Mouse (Mus musculus) MEL (cell line): Measurements from ENCODE around the gene Maff. TPM values are rescaled to one million over a fixed set of nuclear protein-coding genes. Genes with fewer than 3 reads are reported as not detected.

Source experiments
- DNase-seq: peaks from one replicate; pipeline ENCODE4 v3.0.0; 2011; ENCODE audit warnings: low read depth, low spot score
- H3K27ac ChIP-seq: 2 replicates; pipeline ENCODE4 v1.5.1; 2012; ENCODE audit warnings: low read depth, mild to moderate bottlenecking, control low read depth, low read length, moderate library complexity; ENCODE audit not compliant: control insufficient read depth
- H3K27me3 ChIP-seq, 2 experiments: fragments of 150-350 bp in 1 of 2; sonication (generic) in 1 of 2; 2 replicates each; pipeline ENCODE4 v1.6.1; 2012; ENCODE audit warnings: low read length in 2 of 2, mild to moderate bottlenecking in 2 of 2, improper control_type of control experiment in 1 of 2, moderate library complexity in 1 of 2; ENCODE audit not compliant: insufficient read depth in 2 of 2, control insufficient read depth in 1 of 2
- H3K36me3 ChIP-seq, 2 experiments: 2 replicates each; pipeline ENCODE4 v1.6.1; 2012 to 2014; ENCODE audit warnings: low read length in 2 of 2, improper control_type of control experiment in 1 of 2, inconsistent platforms in 1 of 2, mild to moderate bottlenecking in 1 of 2; ENCODE audit not compliant: insufficient read depth in 2 of 2, control insufficient read depth in 1 of 2
- H3K4me1 ChIP-seq, 2 experiments: fragments of 150-350 bp in 1 of 2; sonication (generic) in 1 of 2; 2 replicates each; pipeline ENCODE4 v1.6.1; 2012; ENCODE audit warnings: low read length in 2 of 2, improper control_type of control experiment in 1 of 2, mild to moderate bottlenecking in 1 of 2; ENCODE audit not compliant: insufficient read depth in 2 of 2, control insufficient read depth in 1 of 2
- H3K4me3 ChIP-seq, 2 experiments: fragments of 150-350 bp in 1 of 2; sonication (generic) in 1 of 2; 2 replicates each; pipeline ENCODE4 v1.5.1; 2012; ENCODE audit warnings: low read depth in 2 of 2, low read length in 2 of 2, mild to moderate bottlenecking in 2 of 2, moderate library complexity in 2 of 2, control low read depth in 1 of 2, improper control_type of control experiment in 1 of 2; ENCODE audit not compliant: control insufficient read depth in 1 of 2, insufficient read depth in 1 of 2
- H3K79me2 ChIP-seq: 2 replicates; pipeline ENCODE4 v1.6.1; 2012; ENCODE audit warnings: mild to moderate bottlenecking, low read length, moderate library complexity; ENCODE audit not compliant: control insufficient read depth, poor library complexity, insufficient read depth
- H3K9ac ChIP-seq: 2 replicates; pipeline ENCODE4 v1.6.1; 2012; ENCODE audit warnings: low read depth, mild to moderate bottlenecking, control low read depth, low read length, moderate library complexity; ENCODE audit not compliant: control insufficient read depth, poor library complexity, severe bottlenecking
- H3K9me3 ChIP-seq: fragments of 150-350 bp; sonication (generic); replicated peaks from 2 replicates; pipeline ENCODE4 v1.6.1; 2012; ENCODE audit warnings: mild to moderate bottlenecking, low read length, improper control_type of control experiment, moderate library complexity; ENCODE audit not compliant: insufficient read depth
- BHLHE40 ChIP-seq: IDR thresholded peaks from 2 replicates; pipeline ENCODE4 v1.6.1; 2012; ENCODE audit warnings: low read depth, mild to moderate bottlenecking, inconsistent platforms, low read length, improper control_type of control experiment, borderline replicate concordance
- CHD1 ChIP-seq: IDR thresholded peaks from 2 replicates; pipeline ENCODE4 v1.6.1; 2012; ENCODE audit warnings: low read depth, mild to moderate bottlenecking, inconsistent platforms, low read length, improper control_type of control experiment
- CHD2 ChIP-seq: IDR thresholded peaks from 2 replicates; pipeline ENCODE4 v1.6.1; 2011; ENCODE audit warnings: low read length, improper control_type of control experiment
- E2F4 ChIP-seq: IDR thresholded peaks from 2 replicates; pipeline ENCODE4 v1.6.1; 2011; ENCODE audit warnings: low read depth, low read length, improper control_type of control experiment, borderline replicate concordance
- ELF1 ChIP-seq: IDR thresholded peaks from 2 replicates; pipeline ENCODE4 v1.6.1; 2014; ENCODE audit warnings: low read depth, mild to moderate bottlenecking, inconsistent platforms, low read length, improper control_type of control experiment, moderate library complexity
- ETS1 ChIP-seq: IDR thresholded peaks from 2 replicates; pipeline ENCODE4 v1.6.1; 2012; ENCODE audit warnings: low read depth, mild to moderate bottlenecking, inconsistent platforms, low read length, improper control_type of control experiment, moderate library complexity
- GATA1 ChIP-seq: IDR thresholded peaks from 2 replicates; pipeline ENCODE4 v1.6.1; 2011; ENCODE audit warnings: low read depth, low read length, improper control_type of control experiment
- JUND ChIP-seq: IDR thresholded peaks from 2 replicates; pipeline ENCODE4 v1.6.1; 2011; ENCODE audit warnings: low read depth, mild to moderate bottlenecking, improper control_type of control experiment, low read length
- MAFK ChIP-seq: IDR thresholded peaks from 2 replicates; pipeline ENCODE4 v1.6.1; 2011; ENCODE audit warnings: low read depth, mild to moderate bottlenecking, low read length, improper control_type of control experiment, borderline replicate concordance
- MAX ChIP-seq: IDR thresholded peaks from 2 replicates; pipeline ENCODE4 v1.6.1; 2011; ENCODE audit warnings: low read length, improper control_type of control experiment
- MAZ ChIP-seq: IDR thresholded peaks from 2 replicates; pipeline ENCODE4 v1.6.1; 2012; ENCODE audit warnings: low read depth, mild to moderate bottlenecking, inconsistent platforms, low read length, improper control_type of control experiment
- MYB ChIP-seq: IDR thresholded peaks from 2 replicates; pipeline ENCODE4 v1.6.1; 2011; ENCODE audit warnings: mild to moderate bottlenecking, low read depth, low read length, improper control_type of control experiment
- NELFE ChIP-seq: IDR thresholded peaks from 2 replicates; pipeline ENCODE4 v1.6.1; 2011; ENCODE audit warnings: low read depth, low read length, improper control_type of control experiment
- NRF1 ChIP-seq: IDR thresholded peaks from 2 replicates; pipeline ENCODE4 v1.6.1; 2014; ENCODE audit warnings: low read depth, mild to moderate bottlenecking, inconsistent platforms, low read length, improper control_type of control experiment, moderate library complexity; ENCODE audit not compliant: poor library complexity, insufficient read depth, severe bottlenecking
- POLR2A ChIP-seq, 2 experiments: IDR thresholded peaks; 2 replicates each; pipeline ENCODE4 v1.6.1; 2011 to 2012; ENCODE audit warnings: low read length in 2 of 2, mild to moderate bottlenecking in 2 of 2, control low read depth in 1 of 2, improper control_type of control experiment in 1 of 2, low read depth in 1 of 2, moderate library complexity in 1 of 2; ENCODE audit not compliant: control insufficient read depth in 1 of 2, insufficient read depth in 1 of 2, poor library complexity in 1 of 2
- POLR2AphosphoS5 ChIP-seq: IDR thresholded peaks from 2 replicates; pipeline ENCODE4 v1.6.1; 2012; ENCODE audit warnings: low read depth, borderline replicate concordance, mild to moderate bottlenecking, inconsistent platforms, low read length, moderate library complexity, mixed read lengths
- SIN3A ChIP-seq: IDR thresholded peaks from 2 replicates; pipeline ENCODE4 v1.6.1; 2012; ENCODE audit warnings: low read length, improper control_type of control experiment, inconsistent platforms
- TAL1 ChIP-seq: IDR thresholded peaks from 2 replicates; pipeline ENCODE4 v1.6.1; 2012; ENCODE audit warnings: mild to moderate bottlenecking, inconsistent platforms, low read length, moderate library complexity, mixed read lengths
- TCF12 ChIP-seq: IDR thresholded peaks from 2 replicates; pipeline ENCODE4 v1.6.1; 2014; ENCODE audit warnings: low read depth, mild to moderate bottlenecking, inconsistent platforms, low read length, improper control_type of control experiment, moderate library complexity
- UBTF ChIP-seq: IDR thresholded peaks from 2 replicates; pipeline ENCODE4 v1.6.1; 2012; ENCODE audit warnings: low read depth, mild to moderate bottlenecking, inconsistent platforms, low read length, improper control_type of control experiment, moderate library complexity, borderline replicate concordance; ENCODE audit not compliant: insufficient read depth
- USF1 ChIP-seq: IDR thresholded peaks from 2 replicates; pipeline ENCODE4 v1.6.1; 2014; ENCODE audit warnings: low read depth, mild to moderate bottlenecking, inconsistent platforms, low read length, improper control_type of control experiment, moderate library complexity
- ZC3H11A ChIP-seq: IDR thresholded peaks from 2 replicates; pipeline ENCODE4 v1.6.1; 2012; ENCODE audit warnings: low read depth, mild to moderate bottlenecking, inconsistent platforms, low read length, improper control_type of control experiment
- ZMIZ1 ChIP-seq: IDR thresholded peaks from 2 replicates; pipeline ENCODE4 v1.6.1; 2012; ENCODE audit warnings: low read depth, mild to moderate bottlenecking, inconsistent platforms, low read length, improper control_type of control experiment, moderate library complexity
- ZNF384 ChIP-seq: IDR thresholded peaks from 2 replicates; pipeline ENCODE4 v1.6.1; 2012; ENCODE audit warnings: low read depth, mild to moderate bottlenecking, inconsistent platforms, low read length, improper control_type of control experiment
- polyA plus RNA-seq, 2 experiments: library from polyadenylated mRNA; stranded (reverse) in 1 of 2; unstranded in 1 of 2; fragments of >175 nt in 1 of 2; fragments of >200 nt in 1 of 2; gene quantifications; 2 replicates each; pipeline versions ENCODE4 v1.2.1 to v1.2.4; 2012; ENCODE audit warnings: low replicate concordance in 2 of 2, low read depth in 1 of 2; ENCODE audit not compliant: insufficient read length in 2 of 2, insufficient read depth in 1 of 2, missing spikeins in 1 of 2
- total RNA-seq: library from RNA; depleted of rRNA; stranded (reverse); fragments of 300-350 nt; gene quantifications from 2 replicates; pipeline ENCODE4 v1.2.3, GENCODE M21; 2012

Gene Maff
- total and polyA plus RNA-seq, 3 experiments = 3.3 to 5.8 TPM; not detected in 1

- Histone ChIP-seq H3K79me2 (no peaks in the 10 kb centered on the region), H3K36me3 (no peaks in the 10 kb centered on the region), H3K27me3 (no peaks in the 10 kb centered on the region), H3K4me3 (no peak overlapping the region), H3K4me1 (no peaks in the 10 kb centered on the region), H3K27ac (no peak overlapping the region), H3K9me3 (no peaks in the 10 kb centered on the region), H3K9ac (no peak overlapping the region)
- no peak for DNase-seq
- TF ChIP-seq TAL1 (no peak), ZNF384 (no peak), GATA1 (no peak), NELFE (no peak), ZC3H11A (no peak), UBTF (no peak), MYB (no peak), POLR2A (IDR thresholded peaks at IDR 0.05; ENCODE audit: control insufficient read depth in 1 of 2, insufficient read depth in 1 of 2, low read depth in 1 of 2, low read length in 2 of 2, poor library complexity in 1 of 2) (no peak), MAX (no peak), MAZ (no peak), CHD2 (no peak), USF1 (no peak)
Measured at GRCm38 (mm10) chr15:79368861-79369440, 22.5 kb downstream of the Maff start.

- H3K36me3 ChIP-seq = no peaks in the 10 kb centered on the region
- no peak for TF ChIP-seq NRF1
- TF ChIP-seq POLR2AphosphoS5 = no peak
- no peak for TF ChIP-seq MAFK
- TF ChIP-seq BHLHE40 = no peak
- TF ChIP-seq ETS1 = no peak
- TF ChIP-seq ELF1 = no peak
- no peak for TF ChIP-seq POLR2A (IDR thresholded peaks at IDR 0.05; ENCODE audit: control insufficient read depth in 1 of 2, insufficient read depth in 1 of 2, low read depth in 1 of 2, low read length in 2 of 2, poor library complexity in 1 of 2)
- TF ChIP-seq TCF12 = no peak
- no peak for TF ChIP-seq MYB
- no peak for TF ChIP-seq JUND
- TF ChIP-seq CHD2 = no peak
- no peak for TF ChIP-seq ZMIZ1
- TF ChIP-seq CHD1 = no peak
- no peak for TF ChIP-seq SIN3A
- no peak for TF ChIP-seq GATA1
- TF ChIP-seq USF1 = no peak
- TF ChIP-seq E2F4 = no peak
- H3K27ac ChIP-seq = no peak overlapping the region
- H3K79me2 ChIP-seq = no peaks in the 10 kb centered on the region
- no peaks in the 10 kb centered on the region for H3K4me1 ChIP-seq
- no peak overlapping the region for H3K4me3 ChIP-seq
- no peak overlapping the region for H3K9ac ChIP-seq
- H3K9me3 ChIP-seq = no peaks in the 10 kb centered on the region
- DNase-seq = no peak
- no peaks in the 10 kb centered on the region for H3K27me3 ChIP-seq
Measured at GRCm38 (mm10) chr15:79369452-79370280, 23.2 kb downstream of the Maff start.
